Mouse (Mus musculus) megakaryocyte, embryonic 14.5 days (primary cell): Measurements from ENCODE around the gene Prss33.

Source experiments
- FLI1 ChIP-seq: IDR thresholded peaks from 2 replicates; pipeline ENCODE4 v1.6.1; 2012; ENCODE audit warnings: low read length, inconsistent platforms, mixed read lengths
- GATA1 ChIP-seq: IDR thresholded peaks from 3 replicates; pipeline ENCODE4 v1.6.1; 2012; ENCODE audit warnings: mixed read lengths, low read length, inconsistent platforms, borderline replicate concordance

GRCm38 (mm10) chr17:23854229-23854765, 18.4 kb upstream of the Prss33 start:
- TF ChIP-seq GATA1 (no peak), FLI1 (no peak)
